Mouse (Mus musculus): ENCODE measurements around the gene Birc7.

The Birc7 gene

DNA sequence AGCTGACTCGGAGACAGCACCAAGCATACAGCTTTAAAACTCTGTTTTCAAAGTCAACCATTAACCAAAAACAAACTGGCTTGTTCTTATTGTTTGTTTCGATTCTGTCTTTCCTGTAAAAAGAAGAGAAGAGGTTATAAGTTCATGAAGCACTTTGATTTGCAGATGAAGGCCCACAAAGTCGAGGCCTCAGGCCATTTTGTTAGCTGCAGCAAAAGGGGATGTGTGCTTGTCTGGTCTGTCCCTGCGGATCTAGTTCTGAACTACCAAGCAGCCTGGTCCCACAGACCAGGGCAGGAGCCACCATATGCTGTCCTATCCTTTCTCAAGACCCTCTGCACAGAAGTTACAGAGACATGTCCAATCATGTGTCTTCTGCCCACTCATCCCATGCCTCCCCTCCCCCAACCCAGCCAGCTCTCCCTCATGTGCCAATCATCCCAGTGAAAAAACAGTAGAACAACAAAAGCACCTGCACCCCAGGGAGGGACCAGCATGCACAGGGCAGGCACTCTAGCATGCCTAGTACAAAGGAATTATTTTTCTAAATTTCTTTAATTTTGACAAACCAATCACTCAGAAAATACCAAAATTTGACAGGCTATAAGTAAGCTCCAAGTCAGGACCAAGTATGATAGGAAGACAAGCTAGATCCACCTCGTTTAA is 23.1 kb upstream of the Birc7 start:
- DNase-seq (ENCODE audit: low read depth), result no peak

DNA sequence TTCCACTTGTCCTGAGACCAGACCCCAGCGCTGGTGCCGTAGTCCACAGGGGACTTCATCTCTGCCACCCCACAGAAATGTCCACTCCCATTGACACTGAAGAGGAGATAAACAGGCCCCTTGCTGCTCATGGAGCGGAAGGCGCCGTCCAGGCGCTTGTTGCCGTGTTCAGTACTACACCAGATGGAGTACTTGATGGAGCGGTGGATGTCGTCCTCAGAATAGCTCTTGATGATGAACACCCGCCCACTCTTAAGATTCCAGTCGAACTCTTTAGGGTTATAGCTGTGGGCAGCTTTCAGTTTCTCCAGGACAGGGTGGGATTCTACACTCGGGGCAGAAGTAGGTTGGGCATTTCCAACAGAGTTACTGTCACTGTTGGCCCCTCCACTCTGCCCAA is 17.9 kb upstream of the Birc7 start:
- no peak for DNase-seq (ENCODE audit: low read depth)

DNA sequence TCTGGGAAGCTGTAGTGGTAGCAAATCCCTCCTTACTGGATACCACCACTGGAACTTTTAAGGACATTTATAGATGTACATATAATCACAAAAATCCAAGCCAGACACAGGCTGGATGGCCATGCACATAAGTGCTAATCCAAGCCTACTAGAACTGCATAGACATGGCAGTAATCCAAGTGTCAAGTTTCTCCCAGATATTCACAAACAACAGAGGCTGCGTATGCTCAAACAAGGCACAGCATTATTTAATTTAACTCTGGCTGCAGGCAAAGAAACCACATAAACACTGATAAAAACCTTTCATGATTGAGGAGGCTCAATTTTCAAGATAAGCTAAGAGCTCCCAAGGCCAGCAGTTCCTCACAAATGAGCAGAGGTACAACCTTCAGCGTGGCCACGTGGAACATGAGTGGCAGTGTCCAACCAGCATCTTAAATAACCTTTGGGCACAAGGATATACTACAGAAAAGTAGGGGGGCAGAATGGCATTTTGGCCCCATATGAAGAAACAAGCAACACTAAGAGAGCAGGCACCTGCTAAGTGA is 12.9 kb upstream of the Birc7 start:
- no peak for DNase-seq (ENCODE audit: low read depth)

DNA sequence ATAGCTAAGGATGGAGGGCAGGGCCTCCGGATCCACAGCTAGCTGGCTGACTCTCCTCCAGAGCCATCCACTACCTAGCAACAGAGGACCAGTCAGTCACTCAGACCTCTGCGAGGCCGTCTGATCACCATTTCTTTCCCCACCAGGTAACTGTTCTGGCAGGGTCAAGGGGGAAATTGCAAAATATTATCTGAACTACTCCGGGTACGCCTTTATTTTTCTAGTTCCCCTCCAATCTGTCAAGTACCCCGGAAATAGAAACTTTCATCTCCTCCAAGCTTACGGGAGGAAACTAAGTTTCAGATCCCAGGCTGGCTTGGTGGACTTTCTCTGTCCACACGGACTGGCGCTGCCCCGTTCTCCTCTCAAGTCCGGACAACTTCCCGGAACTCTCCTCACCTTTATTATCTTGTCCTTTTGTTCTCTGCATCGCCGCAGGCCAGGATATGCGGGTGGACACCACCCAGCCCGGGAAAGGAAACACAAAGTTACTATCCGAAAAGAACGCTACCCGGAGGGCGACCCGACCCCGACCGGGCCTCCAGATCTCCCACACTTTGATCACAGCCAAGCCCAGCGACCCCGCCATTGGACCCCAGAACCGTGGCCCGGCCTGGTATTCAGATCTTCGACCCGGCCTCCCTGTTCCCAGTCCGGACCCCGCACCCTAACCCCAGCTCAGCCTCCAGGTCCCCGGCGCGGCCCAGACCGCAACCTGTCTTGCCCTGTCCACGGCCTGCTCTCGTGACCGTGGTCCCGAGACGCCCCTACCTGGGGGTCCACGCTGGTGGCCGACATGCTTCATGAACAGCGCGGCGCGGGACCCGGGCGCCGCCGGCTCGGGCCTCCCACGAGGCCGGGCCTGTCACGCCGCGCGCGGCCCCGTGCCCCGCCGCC is 8.7 kb upstream of the Birc7 start:
- DNase-seq (ENCODE audit: low read depth), result no peak

DNA sequence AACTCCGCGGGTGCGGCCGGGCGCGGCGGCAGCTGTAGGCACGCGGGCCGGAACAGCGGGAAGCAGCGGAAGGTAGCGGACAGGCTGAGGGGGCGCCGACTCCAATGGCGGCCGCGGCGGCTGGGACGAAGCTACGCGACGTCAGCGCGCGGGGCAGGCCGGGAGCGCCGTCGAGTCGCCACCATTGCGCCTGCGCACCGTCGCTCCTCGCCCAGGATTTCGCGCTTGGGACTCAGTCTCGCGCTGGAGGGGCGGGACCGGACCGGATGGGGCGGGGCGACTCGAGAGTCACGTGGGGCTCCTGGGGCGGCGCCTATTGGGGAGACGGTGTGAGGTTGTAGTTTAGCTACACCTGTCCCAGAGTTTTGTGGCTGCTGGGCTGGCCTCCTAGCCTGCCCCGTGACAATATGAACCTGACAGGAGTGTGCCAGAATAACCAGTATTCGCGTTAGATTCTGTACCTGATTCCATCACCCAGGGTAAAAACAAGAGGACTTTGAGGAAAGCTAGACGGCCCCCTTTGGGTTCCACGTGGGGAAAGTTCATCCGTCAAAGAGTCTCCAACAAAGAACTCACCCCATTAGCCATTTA is 7.9 kb upstream of the Birc7 start, which contains the start of gene Ythdf1:
Ythdf1 (minus strand) TSS at position 140 of the 591 bp plus-strand sequence.
- DNase-seq (ENCODE audit: low read depth), result peak; percentile 96

DNA sequence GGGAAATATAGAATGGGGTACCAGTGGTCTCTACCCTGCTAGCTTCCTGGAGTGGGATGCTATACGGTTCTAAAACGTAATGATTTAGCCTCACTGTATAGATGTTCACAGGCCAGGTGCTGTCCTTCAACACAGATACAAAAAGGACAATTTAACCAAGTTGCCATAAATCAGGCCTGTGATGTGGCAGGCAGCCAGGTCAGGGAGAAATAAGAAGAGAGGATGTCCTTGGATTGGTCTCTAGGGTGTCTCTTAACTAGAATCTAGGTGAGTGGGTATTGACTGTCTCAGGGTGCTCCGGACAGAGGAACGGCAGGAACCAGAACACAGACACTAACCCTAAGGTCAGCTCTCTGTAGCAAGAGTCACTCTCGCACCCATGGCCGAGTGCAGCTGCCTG is 6.1 kb upstream of the Birc7 start:
- DNase-seq (ENCODE audit: low read depth), result no peak

DNA sequence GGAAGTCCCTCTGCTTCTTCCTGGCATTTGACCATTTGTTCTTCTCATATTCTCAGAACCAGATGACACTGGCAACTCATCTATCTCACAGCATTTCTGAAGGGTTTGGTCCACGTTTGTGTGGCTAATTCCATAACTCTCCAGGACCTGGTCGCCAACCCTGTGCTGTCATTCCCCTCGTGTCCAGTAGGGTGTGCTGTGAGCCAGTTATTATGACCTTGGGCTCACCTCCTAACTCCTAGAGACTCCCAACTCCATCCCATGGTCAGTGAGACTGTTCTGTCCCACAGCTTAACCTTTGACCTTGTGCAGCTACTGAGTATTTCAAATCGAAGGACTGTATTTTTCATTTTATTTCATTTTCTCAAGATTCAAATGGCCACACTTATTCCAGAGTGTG is 3.6 kb upstream of the Birc7 start:
- peak; percentile 55 for DNase-seq (ENCODE audit: low read depth)

DNA sequence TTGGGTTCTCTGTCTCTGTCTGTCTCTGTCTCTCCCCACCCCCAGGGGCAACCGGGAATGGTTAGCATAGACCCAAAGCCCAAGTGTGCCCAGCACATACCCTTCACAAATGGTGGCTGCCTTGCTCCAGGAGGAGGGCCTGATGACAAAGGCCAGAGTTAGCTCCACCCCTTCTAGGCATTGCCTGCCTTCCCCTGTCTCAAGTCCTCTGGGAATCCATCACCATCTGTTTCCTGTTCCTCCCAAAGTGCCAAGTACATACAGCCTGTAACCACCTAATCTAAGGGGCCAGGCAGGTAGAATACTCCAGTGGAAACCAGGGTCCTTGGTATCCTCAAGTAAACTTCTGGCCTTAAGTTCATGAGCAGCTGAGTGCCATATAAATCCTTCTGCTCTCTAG is 3.6 kb downstream of the Birc7 start:
- DNase-seq (ENCODE audit: low read depth), result no peak

DNA sequence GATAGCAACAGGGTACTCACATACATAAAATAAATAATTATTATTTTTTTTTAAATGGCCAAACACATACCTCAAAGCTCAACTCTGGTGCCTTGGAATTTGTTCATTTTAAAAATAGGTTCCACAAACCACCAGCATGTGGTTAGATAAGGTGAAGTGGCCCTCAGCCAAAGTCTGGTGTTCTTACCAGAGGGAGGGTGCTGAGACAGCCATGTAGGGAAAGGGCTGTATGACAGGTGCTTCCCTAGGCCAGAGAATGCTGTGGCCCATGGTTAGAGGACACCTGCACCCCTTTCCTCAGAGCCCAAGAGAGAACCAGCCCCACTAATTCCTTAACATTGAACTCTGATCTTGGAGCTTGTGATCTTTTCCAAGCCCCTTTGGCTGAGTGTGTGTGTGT is 11.4 kb downstream of the Birc7 start:
- no peak for DNase-seq (ENCODE audit: low read depth)

DNA sequence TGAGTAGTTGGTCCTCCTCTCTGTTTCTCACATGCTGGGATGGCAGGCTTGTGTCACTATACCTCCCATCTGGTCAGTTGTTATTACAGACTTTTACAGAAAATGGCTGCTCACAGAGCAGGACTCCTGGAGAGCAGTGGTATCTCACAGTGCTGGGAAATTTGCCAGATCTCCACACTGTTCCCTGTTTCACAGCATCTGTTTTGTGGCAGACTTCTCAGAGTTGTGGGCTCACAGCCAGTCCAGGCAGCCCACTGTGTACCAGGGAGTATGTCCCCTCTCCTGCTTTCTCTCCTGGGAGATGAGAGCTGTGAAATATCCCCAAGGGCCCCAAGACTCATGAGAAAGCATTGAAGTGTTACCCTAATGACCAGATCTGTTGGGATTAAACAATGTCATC is 13.0 kb downstream of the Birc7 start:
- DNase-seq (ENCODE audit: low read depth), result no peak

DNA sequence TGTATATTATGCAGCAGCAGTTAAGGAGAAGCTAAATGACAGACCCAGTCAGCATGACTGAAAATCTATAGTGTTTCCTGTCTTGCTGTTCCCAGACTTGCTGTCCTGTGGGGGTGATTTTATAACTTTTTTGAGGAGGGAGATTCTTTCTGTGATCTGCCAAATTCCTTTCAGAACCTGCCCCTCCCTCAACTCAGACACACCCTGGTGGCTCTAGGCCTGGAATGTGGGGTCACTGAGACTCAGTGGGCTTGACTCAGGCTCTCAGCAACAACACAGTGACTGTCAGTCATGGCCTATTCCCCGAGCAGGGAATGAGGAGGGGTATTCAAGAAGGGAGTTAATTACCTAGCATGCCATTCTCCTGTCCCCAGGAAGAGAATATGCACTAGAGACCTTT is 21.1 kb downstream of the Birc7 start:
- no peak for DNase-seq (ENCODE audit: low read depth)

DNA sequence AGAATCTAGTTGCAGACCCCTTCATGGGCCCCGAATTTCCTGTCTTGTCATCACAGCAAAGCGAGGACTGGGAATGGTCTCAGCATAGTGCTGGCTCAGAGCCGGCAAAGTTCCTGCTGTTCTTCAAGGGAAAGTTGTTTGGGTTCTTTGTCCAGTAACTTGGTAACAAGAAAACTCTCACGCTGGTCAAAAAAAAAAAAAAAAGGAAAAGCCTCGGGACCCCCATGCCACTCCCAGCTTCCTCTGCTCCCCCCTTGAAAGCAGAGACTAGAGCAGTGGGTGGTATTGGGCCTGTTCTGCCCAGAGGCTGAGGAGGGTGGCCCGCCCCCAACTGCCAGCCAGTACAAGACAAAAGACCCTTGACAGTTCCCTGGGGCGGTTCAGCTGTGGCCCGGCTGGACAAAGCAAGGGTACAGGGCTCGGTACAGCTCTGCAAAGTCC is 23.9 kb downstream of the Birc7 start:
- no peak for DNase-seq (ENCODE audit: low read depth)

DNA sequence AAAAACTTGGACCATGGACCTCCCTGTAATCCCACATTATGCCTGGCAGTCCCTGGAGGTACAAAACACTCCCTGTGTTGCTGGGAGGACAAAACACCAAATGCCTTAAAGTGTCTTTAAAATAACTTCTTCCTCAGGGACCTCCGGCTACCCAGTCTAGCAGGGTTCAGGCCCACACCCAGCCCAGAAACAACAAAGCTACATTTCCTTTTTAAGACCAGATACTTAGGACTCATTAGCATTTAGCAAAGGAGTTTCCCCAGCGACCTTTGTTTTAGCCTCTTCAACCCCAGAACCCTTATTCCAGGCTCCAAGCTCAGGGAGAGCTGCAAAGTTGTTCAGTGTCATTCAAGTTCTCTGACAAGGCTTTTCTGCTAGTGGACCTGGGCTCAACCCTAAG is 24.8 kb downstream of the Birc7 start:
- no peak for DNase-seq (ENCODE audit: low read depth)

DNA sequence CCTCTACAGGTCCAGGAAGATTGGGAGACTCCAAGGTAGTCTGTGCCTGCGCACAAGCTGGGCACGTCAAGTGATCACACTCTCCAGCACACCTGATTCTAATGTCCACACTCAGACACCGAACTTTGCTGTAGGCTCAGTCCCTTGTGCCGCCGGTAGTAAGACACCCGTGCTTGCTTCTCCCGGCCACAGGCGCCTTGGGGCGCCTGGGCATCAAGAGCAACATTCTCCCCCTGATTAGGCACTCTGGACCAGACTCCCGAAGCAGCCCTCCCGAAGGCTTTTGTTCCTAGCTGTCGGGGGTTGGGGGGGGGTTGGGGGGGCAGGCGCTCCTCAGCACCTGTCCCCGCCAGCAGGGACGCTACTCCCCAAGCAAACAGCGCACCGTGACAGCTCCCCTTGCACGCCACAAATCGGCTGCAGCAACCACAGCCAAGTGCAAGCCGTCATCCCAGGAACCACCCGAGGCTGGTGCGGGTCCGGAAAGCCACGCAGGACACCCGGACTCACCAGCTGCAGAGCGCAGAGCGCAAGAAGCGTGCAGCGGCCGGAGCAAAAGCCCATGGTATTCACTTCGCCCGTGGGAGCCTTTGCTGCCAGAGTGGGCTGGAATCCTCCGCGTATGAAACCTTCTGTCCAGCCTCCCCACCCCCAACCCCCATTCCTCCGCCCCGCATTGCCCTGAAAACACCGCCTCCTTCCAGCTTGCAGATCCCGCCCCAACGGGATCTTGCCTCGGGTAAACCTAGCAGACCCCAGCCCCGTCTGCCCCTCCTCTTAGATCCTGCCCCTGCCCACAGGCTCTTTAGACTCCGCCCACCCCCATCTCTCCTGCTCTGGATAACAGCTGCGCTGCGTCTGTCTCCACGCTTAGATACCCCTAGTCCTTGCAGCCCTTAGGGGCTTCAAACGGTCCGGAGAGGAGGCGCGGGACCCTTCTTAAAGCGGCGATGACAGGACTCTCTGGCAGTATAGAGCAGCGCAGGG is 25.5 kb downstream of the Birc7 start, which contains the start of gene Nkain4:
Nkain4 (minus strand) TSS at position 639 of the 987 bp plus-strand sequence.
- no peak for DNase-seq (ENCODE audit: low read depth)

DNA sequence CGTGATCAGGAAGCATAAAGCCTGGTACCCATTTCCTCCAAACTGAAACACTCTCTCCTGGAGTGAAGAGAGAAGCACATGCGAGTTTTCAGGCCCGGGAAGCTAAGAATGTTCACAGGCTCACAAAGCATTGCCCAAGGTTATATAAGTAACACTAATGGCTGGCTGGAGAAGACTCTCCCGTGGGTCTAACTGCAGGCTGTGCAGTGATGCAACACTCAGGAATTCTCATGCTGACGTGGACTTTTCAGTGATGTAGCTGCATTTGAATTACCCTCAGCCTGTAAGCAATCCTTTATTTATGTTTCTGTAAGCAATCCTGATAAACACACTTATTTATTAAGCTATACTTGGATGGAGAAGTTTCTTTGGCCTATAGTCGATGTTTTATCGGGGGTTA is 30.8 kb downstream of the Birc7 start:
- DNase-seq (ENCODE audit: low read depth), result no peak

DNA sequence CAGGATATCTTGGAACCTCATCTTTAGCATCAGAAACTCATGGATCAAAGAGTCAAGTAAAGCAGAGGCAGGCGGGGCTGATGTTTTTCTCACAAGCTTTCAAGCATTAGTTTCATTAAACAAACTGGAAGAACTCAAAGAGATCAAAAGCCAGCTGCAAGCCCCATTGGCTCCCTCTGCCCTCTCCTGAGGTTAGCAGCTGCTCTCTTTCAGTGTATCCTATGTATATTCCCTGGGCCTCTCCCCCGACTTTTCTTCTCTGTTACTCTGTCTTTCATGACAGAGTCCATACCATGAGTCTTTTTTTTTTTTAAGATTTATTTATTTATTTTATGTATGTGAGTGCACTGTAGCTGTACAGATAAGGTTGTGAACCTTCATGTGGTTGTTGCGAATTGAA is 31.4 kb downstream of the Birc7 start:
- no peak for DNase-seq (ENCODE audit: low read depth)

DNA sequence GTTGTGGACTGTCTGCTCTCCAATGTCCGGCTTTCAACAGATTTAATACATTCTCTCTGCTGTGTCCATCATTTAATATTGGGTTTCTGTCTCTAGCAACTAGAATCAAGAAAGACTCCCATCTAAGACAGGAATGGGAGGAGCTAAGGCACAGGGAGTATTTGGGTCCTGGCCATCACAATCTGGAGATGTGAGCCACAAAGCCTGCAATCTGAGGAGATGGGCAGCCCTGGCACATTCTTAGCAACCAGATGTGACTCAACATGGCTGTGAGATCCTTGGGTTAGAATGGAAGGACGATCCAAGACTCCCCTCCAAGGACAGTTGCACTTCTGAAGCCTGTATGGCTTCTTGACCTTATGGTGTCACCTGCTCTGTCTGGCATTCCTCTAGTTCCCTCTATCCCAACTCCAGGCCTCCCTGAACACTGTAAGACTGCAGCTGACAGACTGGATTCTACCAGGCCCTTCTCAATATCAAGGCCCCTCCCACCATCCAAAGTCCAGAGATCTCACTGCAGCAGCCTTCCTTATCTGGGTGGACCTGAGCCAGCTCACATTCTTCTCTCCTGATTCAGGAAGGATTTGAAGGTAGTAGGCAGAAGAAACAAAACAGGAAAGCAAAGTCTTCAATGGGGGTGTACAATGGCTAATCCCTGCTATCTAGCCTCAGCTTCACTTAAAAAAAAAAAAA is 33.9 kb downstream of the Birc7 start:
- no peak for DNase-seq (ENCODE audit: low read depth)

DNA sequence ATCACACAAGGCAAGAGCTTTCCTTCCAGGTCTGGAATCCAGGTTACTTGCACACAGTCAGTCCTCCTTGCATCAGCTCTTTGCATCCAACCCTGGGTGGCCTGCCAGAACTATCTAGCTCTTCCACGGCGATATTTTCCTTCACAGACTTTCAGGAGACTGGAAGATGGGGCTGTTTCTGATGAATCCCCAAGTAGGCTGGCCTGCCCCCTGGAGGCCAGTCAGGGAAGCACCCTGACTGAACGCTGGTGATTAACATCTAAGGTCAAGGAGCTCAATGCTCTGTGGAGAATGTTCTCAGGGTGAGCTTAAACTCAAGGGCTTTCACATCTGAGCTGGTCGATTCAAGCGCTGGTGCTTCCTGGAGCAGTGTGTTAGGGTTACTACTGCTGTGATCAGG is 35.1 kb downstream of the Birc7 start:
- peak; percentile 62 for DNase-seq (ENCODE audit: low read depth)

DNA sequence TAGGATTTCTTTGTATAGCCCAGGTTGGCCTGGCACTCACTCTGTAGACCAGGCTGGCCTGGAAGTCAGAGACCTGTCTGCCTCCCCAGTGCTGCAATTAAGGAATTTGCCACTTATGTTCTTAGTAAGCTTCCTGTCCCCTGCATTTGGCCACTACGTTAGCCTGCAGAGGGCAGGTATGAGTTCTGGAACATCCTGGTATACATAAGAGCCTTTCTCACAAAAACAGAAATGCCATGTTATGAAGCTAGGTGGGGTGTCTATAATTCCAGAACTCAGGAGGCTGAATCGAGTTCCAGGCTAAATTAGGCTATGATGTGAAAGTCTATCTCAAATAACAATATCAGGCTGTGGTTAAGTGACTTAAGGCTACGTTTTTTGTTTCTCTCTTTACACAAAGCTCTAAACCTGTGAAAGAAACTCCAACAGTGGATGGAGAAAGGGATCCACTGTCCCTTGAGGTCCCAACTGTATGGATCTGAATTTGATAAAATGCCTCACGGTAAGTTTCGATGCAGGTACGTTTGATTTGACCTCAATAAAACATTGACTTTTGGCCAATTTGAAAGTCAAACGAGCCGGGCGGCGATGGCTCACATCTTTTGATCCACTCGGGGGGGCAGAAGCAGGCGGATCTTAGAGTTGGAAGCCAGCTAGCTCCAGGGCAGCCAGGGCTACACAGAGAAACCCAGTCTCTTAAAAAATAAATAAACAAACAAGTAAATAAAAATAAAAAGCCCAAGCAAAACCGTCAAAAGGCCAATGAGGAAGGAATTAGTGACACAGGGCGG is 37.5 kb downstream of the Birc7 start:
- peak; percentile 24 for DNase-seq (ENCODE audit: low read depth)
